Mouse (Mus musculus): ENCODE results near the gene Rpl37a. TPM values are rescaled to one million over a fixed set of nuclear protein-coding genes. Genes with fewer than 3 reads are reported as not detected.

Rpl37a gene
- polyA plus RNA-seq (2014; fragmentation: Illumina TruSeq; extraction: RNeasy Lipid Tissue Mini Kit (QIAGEN cat#74804); ENCODE audit: low read depth, low replicate concordance) = 1,203 TPM

GRCm38 (mm10) chr1:72710753-72711653, at the start of gene Rpl37a:
TSS of gene Rpl37a (plus strand) at chr1:72711290.

GRCm38 (mm10) chr1:72700479-72700878, 10.6 kb upstream of the Rpl37a start, which contains the start of gene Ankar:
TSS of gene Ankar (minus strand) at chr1:72700579.

Other genes starting within 250 kb of the Rpl37a start
- 0.19 TPM for gene March4, start 174.4 kb upstream of the Rpl37a start, polyA plus RNA-seq (2014; fragmentation: Illumina TruSeq; extraction: RNeasy Lipid Tissue Mini Kit (QIAGEN cat#74804); ENCODE audit: low read depth, low replicate concordance)
- gene Smarcal1, start 128.0 kb upstream of the Rpl37a start, polyA plus RNA-seq (2014; fragmentation: Illumina TruSeq; extraction: RNeasy Lipid Tissue Mini Kit (QIAGEN cat#74804); ENCODE audit: low read depth, low replicate concordance) = 17.1 TPM
- 1.2 TPM for gene Ankar, start 10.7 kb upstream of the Rpl37a start, polyA plus RNA-seq (2014; fragmentation: Illumina TruSeq; extraction: RNeasy Lipid Tissue Mini Kit (QIAGEN cat#74804); ENCODE audit: low read depth, low replicate concordance)
- 28.1 TPM for gene Igfbp2, start 113.2 kb downstream of the Rpl37a start, polyA plus RNA-seq (2014; fragmentation: Illumina TruSeq; extraction: RNeasy Lipid Tissue Mini Kit (QIAGEN cat#74804); ENCODE audit: low read depth, low replicate concordance)
- 91.3 TPM for gene Igfbp5, start 163.6 kb downstream of the Rpl37a start, polyA plus RNA-seq (2014; fragmentation: Illumina TruSeq; extraction: RNeasy Lipid Tissue Mini Kit (QIAGEN cat#74804); ENCODE audit: low read depth, low replicate concordance)